Mouse (Mus musculus) limb, embryonic 11.5 days (tissue): ENCODE data around the gene Mtmr3. TPM values are rescaled to one million over a fixed set of nuclear protein-coding genes. Genes with fewer than 3 reads are reported as not detected.

Source experiments
- ATAC-seq: fragments of 200-750 bp; cut with Nextera tagmentation; 2 replicates; pipeline ENCODE4 v1.8.0; 2017; ENCODE audit warnings: low read depth; ENCODE audit not compliant: insufficient number of reproducible peaks, low FRiP score, low TSS enrichment
- DNase-seq: peaks from one replicate; pipeline ENCODE4 v3.0.0-alpha.2; 2015; ENCODE audit warnings: low spot score
- H3K27ac ChIP-seq: fragments of 300-500 bp; sonication (generic); replicated peaks from 2 replicates; pipeline ENCODE4 v1.5.1; 2014; ENCODE audit warnings: low read depth, mild to moderate bottlenecking, low read length
- H3K27me3 ChIP-seq: fragments of 300-500 bp; sonication (generic); 2 replicates; pipeline ENCODE4 v1.6.1; 2014; ENCODE audit warnings: mild to moderate bottlenecking, low read length, mixed read lengths; ENCODE audit not compliant: control insufficient read depth, insufficient read depth
- H3K36me3 ChIP-seq: fragments of 300-500 bp; sonication (generic); 2 replicates; pipeline ENCODE4 v1.6.1; 2014; ENCODE audit warnings: mild to moderate bottlenecking, low read length, moderate library complexity, mixed read lengths; ENCODE audit not compliant: control insufficient read depth, insufficient read depth
- H3K4me1 ChIP-seq: fragments of 300-500 bp; sonication (generic); 2 replicates; pipeline ENCODE4 v1.6.1; 2014; ENCODE audit warnings: low read length, mixed read lengths; ENCODE audit not compliant: control insufficient read depth, insufficient read depth
- H3K4me2 ChIP-seq: fragments of 300-500 bp; sonication (generic); 2 replicates; pipeline ENCODE4 v1.6.1; 2014; ENCODE audit warnings: low read depth, mild to moderate bottlenecking, moderate library complexity; ENCODE audit not compliant: severe bottlenecking
- H3K4me3 ChIP-seq: fragments of 300-500 bp; sonication (generic); 2 replicates; pipeline ENCODE4 v1.5.1; 2014; ENCODE audit warnings: low read depth, low read length
- H3K9ac ChIP-seq: fragments of 300-500 bp; sonication (generic); 2 replicates; pipeline ENCODE4 v1.6.1; 2014; ENCODE audit warnings: mild to moderate bottlenecking, low read length
- H3K9me3 ChIP-seq: fragments of 300-500 bp; sonication (generic); 2 replicates; pipeline ENCODE4 v1.6.1; 2016; ENCODE audit warnings: low read length; ENCODE audit not compliant: control insufficient read depth
- WGBS: fragments of 180-500 bp; shearing (Covaris S2); extraction: QIAGEN DNeasy Blood & Tissue Kit; methylation state at CpG from one replicate; pipeline ENCODE4 v1.1.7; 2014; 5-methylcytosine and 5-hydroxymethylcytosine counted together
- polyA plus RNA-seq: library from polyadenylated mRNA; unstranded; fragments of >200 nt; fragmentation: Nextera tagmentation; extraction: Ambion mirVana; gene quantifications from 2 replicates; pipeline ENCODE4 v1.2.1, GENCODE M21; 2014

Mtmr3 gene
- polyA plus RNA-seq, 1 experiment from 2014 or later = 26.2 TPM

DNA sequence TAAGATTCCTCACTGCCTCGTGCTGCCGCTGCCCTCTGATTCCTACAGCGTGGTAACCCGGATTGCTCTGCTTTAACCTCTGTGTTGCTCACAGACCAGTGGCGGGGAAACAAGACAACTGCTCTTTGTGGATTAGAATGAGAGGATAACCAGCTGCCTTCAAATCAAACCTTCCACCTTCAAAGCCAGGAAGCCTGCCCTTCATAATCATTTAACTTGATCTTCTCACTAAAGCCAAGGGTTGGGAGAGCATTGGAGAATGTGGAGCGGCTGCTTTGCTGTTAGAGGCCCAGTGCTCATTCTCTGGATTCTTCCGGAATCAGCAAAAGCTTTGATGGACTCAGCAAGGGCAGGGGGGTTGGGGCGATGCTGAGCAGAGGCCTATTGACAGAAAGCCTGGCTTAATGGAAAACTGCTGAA, 35.2 kb upstream of the Mtmr3 start:
- H3K9ac ChIP-seq = no peak overlapping the region

DNA sequence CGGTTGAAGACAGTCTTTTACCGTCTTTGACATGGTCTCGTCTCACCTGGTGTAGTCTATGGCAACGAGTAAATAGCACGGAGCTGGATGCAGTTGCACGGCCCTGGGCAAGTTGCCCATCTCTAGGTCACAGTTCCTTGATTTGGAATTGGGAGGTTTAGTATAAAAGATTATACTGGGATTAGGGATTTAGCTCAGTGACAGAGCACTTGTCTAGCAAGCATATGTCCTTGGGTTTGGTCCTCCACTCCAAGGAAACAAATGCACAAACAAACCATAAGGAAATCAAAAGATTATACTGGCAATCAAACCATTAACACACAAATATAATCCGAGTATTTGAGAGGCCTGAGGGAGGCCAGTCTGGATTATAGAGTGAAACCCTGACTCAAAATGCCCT, 33.0 kb upstream of the Mtmr3 start:
- Histone ChIP-seq H3K36me3 (no peaks in the 10 kb centered on the region), H3K4me1 (no peaks in the 10 kb centered on the region)

More for the DNA sequence above, 35.2 kb upstream of the Mtmr3 start:
- H3K9me3 ChIP-seq = no peaks in the 10 kb centered on the region
- H3K4me3 ChIP-seq = no peak overlapping the region
- H3K4me2 ChIP-seq = no peak overlapping the region
- ATAC-seq (no peak), DNase-seq (no peak)
- WGBS = 35% methylated on average over 8 of the region's 8 CpGs
- H3K27ac ChIP-seq = no peak overlapping the region
- H3K4me1 ChIP-seq = no peaks in the 10 kb centered on the region
- H3K27me3 ChIP-seq = no peaks in the 10 kb centered on the region
- H3K36me3 ChIP-seq = no peaks in the 10 kb centered on the region

DNA sequence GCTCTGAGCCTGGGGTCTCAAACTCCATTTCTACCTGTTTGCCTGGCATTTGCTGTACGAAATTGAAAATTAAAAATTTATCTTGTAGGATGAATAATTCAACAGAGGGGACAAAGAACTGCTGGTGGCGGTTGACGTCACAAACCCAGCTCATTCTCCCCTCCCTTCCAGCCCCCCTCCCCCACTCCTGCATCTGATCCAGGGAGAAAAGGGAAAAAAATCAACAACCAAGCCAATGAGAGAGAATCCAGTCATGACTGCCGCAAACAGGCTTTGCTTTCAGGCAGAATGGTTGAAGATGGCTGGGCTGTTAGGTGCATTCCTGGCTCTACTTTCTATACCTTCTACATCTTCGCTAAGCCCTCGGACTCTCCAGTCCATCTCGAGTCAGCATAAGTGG, 31.3 kb upstream of the Mtmr3 start:
- Histone ChIP-seq H3K4me2 (no peak overlapping the region), H3K27me3 (no peaks in the 10 kb centered on the region), H3K9ac (no peak overlapping the region), H3K4me1 (no peaks in the 10 kb centered on the region), H3K27ac (no peak overlapping the region), H3K36me3 (no peaks in the 10 kb centered on the region), H3K4me3 (no peak overlapping the region), H3K9me3 (no peaks in the 10 kb centered on the region)
- ATAC-seq (no peak), DNase-seq (no peak)
- 85% methylated on average over 7 of the region's 7 CpGs for WGBS

More for the DNA sequence above, 33.0 kb upstream of the Mtmr3 start:
- no peaks in the 10 kb centered on the region for H3K9me3 ChIP-seq
- H3K27me3 ChIP-seq = no peaks in the 10 kb centered on the region
- no peak overlapping the region for H3K4me3 ChIP-seq
- 86% methylated on average over 7 of the region's 7 CpGs for WGBS
- H3K4me2 ChIP-seq = no peak overlapping the region
- ATAC-seq (no peak), DNase-seq (no peak)
- no peak overlapping the region for H3K27ac ChIP-seq
- no peak overlapping the region for H3K9ac ChIP-seq

DNA sequence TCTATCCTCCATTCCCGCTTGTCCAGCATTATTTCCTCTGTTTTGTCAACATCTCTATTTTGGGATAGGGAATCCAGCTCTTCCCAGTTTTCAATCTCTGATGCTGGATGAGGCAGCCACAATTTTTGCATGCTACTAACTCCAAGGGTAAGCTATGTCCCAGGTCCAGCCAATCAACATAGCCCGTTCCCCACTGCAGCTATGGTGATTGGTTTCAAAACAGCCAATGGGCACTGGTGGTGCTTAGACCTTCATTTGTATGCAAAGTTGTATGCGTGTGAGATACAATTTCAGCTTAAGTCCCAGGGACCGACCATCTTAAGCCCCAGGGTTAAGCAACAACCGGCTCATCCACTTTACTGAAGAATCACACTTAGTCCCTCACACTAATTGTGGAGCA, 28.3 kb upstream of the Mtmr3 start:
- Histone ChIP-seq H3K4me2 (no peak overlapping the region), H3K9ac (no peak overlapping the region), H3K4me1 (no peaks in the 10 kb centered on the region), H3K9me3 (no peaks in the 10 kb centered on the region), H3K27ac (no peak overlapping the region), H3K4me3 (no peak overlapping the region), H3K36me3 (no peaks in the 10 kb centered on the region), H3K27me3 (no peaks in the 10 kb centered on the region)
- WGBS = 64% methylated on average over 5 of the region's 5 CpGs
- ATAC-seq (no peak), DNase-seq (no peak)

DNA sequence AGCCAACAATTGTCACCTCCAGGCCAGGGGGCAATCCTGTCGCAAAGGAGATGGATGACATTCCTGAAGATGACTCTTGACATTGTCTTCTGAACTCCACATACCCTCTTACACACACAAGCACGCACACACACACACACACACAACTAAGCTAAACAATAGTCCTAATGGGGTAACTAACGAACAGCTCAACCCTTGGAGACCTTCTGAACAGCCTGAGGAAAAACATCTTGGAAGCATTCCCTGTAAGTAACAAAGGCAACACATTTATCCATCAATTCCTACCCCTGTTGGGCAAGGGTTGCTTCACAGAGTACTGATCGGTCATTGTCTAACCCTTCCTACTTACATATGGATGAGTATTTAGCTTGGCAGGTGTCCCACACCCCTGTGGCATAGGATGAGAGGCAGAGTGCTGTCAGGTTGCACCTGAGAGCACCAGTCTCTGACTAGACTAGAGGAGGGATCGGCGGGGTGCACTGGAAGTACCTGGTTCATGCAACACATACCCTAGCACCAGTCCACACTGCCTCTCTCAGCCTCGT, 27.9 kb upstream of the Mtmr3 start:
- no peak for ATAC-seq
- Histone ChIP-seq H3K27ac (no peak overlapping the region), H3K27me3 (no peaks in the 10 kb centered on the region), H3K4me2 (no peak overlapping the region), H3K9ac (no peak overlapping the region), H3K4me1 (no peaks in the 10 kb centered on the region), H3K36me3 (no peaks in the 10 kb centered on the region), H3K4me3 (no peak overlapping the region), H3K9me3 (no peaks in the 10 kb centered on the region)
- DNase-seq = no peak
- 81% methylated on average over 7 of the region's 7 CpGs for WGBS

DNA sequence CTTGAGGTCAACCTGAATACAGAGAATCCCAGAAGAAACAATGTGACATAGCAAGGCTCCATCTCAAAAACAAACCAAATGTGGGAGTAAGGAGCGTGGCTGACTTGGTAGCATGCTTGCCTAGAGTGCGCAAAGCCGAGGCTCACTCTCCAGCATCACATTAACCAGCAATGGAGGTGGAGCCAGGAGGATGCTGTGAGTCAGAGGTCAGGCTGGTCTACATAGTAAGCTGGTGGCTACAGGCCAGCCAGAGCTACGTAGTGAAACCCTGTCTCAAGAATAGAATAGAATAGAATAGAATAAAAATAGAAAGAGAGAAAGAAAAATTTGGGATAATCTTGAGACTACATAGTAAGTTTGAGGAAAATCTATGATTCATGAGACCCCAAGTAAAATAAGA, 27.2 kb upstream of the Mtmr3 start:
- no peak for DNase-seq
- no peak overlapping the region for H3K4me3 ChIP-seq
- WGBS = 81% methylated on average over 4 of the region's 4 CpGs

DNA sequence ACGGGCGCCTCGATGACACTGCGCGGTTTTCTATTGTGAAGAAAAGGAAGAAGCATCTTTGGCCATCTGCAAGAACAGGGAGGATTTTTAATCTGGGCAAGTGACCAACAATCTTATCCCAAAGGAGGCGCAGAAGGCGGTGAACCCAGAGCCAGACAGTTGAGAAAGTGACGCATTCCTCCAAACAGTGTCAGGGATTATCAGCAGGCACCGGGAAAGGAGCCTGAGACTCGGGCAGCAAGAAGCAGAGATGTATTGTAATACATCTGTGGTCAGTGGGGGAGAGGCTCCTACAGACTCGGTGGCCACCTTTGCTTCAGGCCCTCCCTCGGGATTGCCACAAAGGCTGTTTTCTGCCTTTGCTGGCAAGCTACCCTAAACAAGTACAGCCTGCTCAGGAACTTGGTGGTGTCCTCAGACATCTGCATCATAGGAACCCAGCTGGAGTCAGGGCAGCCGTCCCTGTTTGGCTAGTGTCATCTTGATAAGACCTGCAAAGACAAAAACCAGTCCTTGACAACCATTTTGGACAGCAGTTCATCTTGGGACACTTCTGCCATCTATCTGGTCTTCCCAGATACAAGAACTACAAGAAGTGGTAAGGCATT, 25.9 kb upstream of the Mtmr3 start:
- WGBS = 64% methylated on average over 13 of the region's 13 CpGs
- DNase-seq = no peak
- Histone ChIP-seq H3K4me3 (no peak overlapping the region), H3K4me1 (no peaks in the 10 kb centered on the region), H3K36me3 (no peaks in the 10 kb centered on the region), H3K9ac (no peak overlapping the region), H3K9me3 (no peaks in the 10 kb centered on the region), H3K27ac (no peak overlapping the region), H3K4me2 (no peak overlapping the region), H3K27me3 (no peaks in the 10 kb centered on the region)
- ATAC-seq = no peak

More for the DNA sequence above, 27.2 kb upstream of the Mtmr3 start:
- Histone ChIP-seq H3K9me3 (no peaks in the 10 kb centered on the region), H3K36me3 (no peaks in the 10 kb centered on the region), H3K27me3 (no peaks in the 10 kb centered on the region), H3K4me2 (no peak overlapping the region), H3K27ac (no peak overlapping the region), H3K4me1 (no peaks in the 10 kb centered on the region), H3K9ac (no peak overlapping the region)
- ATAC-seq = no peak

DNA sequence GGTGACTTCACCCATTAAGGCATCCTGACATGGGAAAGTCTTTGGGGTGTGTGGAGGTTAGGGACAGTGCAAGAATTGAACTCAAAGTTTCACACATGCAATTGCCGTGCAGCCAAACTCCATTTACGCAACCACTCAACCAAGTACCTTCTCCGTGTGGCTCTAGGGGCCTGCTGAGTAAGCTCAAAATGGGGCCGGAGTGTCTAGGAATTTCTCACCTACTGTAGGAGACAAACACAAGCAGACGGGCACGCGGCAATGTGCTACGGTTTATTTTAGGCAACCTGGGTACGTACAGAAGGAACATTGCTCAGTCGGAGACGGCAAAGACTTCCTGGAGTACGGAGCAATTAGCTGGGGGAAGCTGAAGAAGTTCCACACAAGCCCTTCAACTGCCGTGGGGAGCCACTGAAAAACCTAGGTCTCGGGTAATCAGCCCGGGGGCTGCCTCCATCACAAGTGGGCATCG, 25.4 kb upstream of the Mtmr3 start, which contains the start of gene Gm11032:
TSS of gene Gm11032 (plus strand) at position 51 of the 469 bp plus-strand sequence.
- ATAC-seq (no peak), DNase-seq (no peak)
- H3K9ac ChIP-seq = no peak within 1 kb of the TSS
- H3K4me2 ChIP-seq = no peak within 1 kb of the TSS
- H3K4me1 ChIP-seq = no peaks in the 10 kb centered on the region
- 81% methylated on average over 16 of the region's 16 CpGs for WGBS
- H3K36me3 ChIP-seq = no peaks in the 10 kb centered on the region
- no peak within 1 kb of the TSS for H3K4me3 ChIP-seq
- no peaks in the 10 kb centered on the region for H3K9me3 ChIP-seq
- H3K27ac ChIP-seq = no peak within 1 kb of the TSS
- H3K27me3 ChIP-seq = no peaks in the 10 kb centered on the region

DNA sequence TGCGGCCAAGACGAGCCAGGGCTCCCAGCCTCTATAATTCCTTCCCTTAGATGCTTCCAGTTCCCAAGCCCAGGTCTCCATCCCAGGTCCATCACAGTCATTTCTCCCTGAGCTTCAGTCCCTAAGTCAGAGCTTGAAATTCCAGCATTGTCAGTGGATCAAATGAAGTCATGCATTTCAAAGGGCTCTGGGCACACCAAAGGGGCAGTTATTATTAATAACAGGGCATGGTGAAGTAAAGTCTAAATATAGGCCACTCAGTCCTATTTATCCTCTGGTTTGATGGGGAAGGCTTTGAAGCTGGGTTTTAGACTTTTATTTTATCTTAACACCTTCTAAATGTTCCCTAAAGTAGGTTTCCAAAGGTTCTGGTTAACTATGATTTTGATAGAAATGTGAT, 17.2 kb upstream of the Mtmr3 start:
- Histone ChIP-seq H3K4me1 (no peaks in the 10 kb centered on the region), H3K36me3 (no peaks in the 10 kb centered on the region), H3K9ac (no peak overlapping the region), H3K27ac (no peak overlapping the region), H3K4me2 (no peak overlapping the region), H3K27me3 (no peaks in the 10 kb centered on the region), H3K9me3 (no peaks in the 10 kb centered on the region), H3K4me3 (no peak overlapping the region)
- 62% methylated on average over 2 of the region's 2 CpGs for WGBS
- no peak for ATAC-seq
- no peak for DNase-seq
